Mouse (Mus musculus): ENCODE data around the gene Slc35b1. TPM values are rescaled to one million over a fixed set of nuclear protein-coding genes. Genes with fewer than 3 reads are reported as not detected.

Slc35b1 gene
- total and polyA plus RNA-seq, 2 experiments from 2014 or later, result 35.2 to 70.3 TPM

- TF ChIP-seq EP300 (IDR thresholded peaks at IDR 0.05; ENCODE audit: low read depth) (no peak), CTCF (IDR thresholded peaks at IDR 0.05; ENCODE audit: low read depth) (no peak)
- H3K9ac ChIP-seq (replicated peaks; ENCODE audit: low read depth, low read length), result no peak overlapping the region; the same call in 1 of the 2 replicates
- no peaks in the 10 kb centered on the region for H3K4me1 ChIP-seq (ENCODE audit: control insufficient read depth, insufficient read depth)
- peak overlapping the region; percentile 66 for H3K27ac ChIP-seq (ENCODE audit: low read depth)
- H3K4me3 ChIP-seq (ENCODE audit: low read depth, low read length), result no peak overlapping the region
- H3K9me3 ChIP-seq (replicated peaks; ENCODE audit: control insufficient read depth, low read length), result no peaks in the 10 kb centered on the region
- no peaks in the 10 kb centered on the region for H3K27me3 ChIP-seq (ENCODE audit: control insufficient read depth, insufficient read depth, low read length)
- peaks cover 47% of the 10 kb centered on the region for H3K36me3 ChIP-seq (replicated peaks; ENCODE audit: control insufficient read depth, insufficient read depth, low read length)
- WGBS, result 64% methylated on average over 5 of the region's 5 CpGs
- 0 out of 2 replicates have a peak, but pooled peaks have one; percentile 25 for ATAC-seq (ENCODE audit: insufficient read depth, low read depth)
- DNase-seq (ENCODE audit: low spot score), result no peak
- no peak overlapping the region for H3K4me2 ChIP-seq (ENCODE audit: low read depth, low read length)
These were observed 7.3 kb downstream of the Slc35b1 start for GRCm38 (mm10) chr11:95391743-95392142.

DNA sequence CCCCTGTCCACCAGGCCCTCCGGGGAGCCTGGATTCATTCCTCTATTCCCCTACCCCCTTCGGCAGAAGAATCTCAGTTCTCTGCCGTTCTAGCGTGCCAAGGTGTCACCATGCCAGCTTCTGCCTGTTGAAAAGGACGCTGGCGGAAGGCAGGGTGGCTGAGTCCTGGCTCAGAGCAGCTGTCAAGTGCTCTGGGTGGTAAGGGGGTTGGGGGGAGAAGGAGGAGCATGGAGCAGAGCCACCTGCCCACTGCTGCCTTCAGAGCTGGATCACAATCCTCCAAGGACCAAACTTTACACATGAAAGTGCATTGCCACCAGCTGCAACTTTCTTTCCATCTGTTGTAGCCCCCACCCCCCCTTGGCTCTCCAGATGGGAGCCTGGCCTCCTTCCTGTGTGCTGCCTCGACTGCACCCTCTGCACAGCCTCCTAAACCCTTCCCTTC lies 7.8 kb downstream of the Slc35b1 start:
- no peak for TF ChIP-seq EP300 (IDR thresholded peaks at IDR 0.05; ENCODE audit: low read depth)
- Histone ChIP-seq H3K9me3 (replicated peaks; ENCODE audit: control insufficient read depth, low read length) (no peaks in the 10 kb centered on the region), H3K36me3 (replicated peaks; ENCODE audit: control insufficient read depth, insufficient read depth, low read length) (peaks cover 42% of the 10 kb centered on the region), H3K4me3 (ENCODE audit: low read depth, low read length) (no peak overlapping the region), H3K9ac (replicated peaks; ENCODE audit: low read depth, low read length) (no peak overlapping the region; the same call in 1 of the 2 replicates), H3K4me1 (ENCODE audit: control insufficient read depth, insufficient read depth) (no peaks in the 10 kb centered on the region), H3K27ac (ENCODE audit: low read depth) (peak overlapping the region; percentile 66), H3K27me3 (ENCODE audit: control insufficient read depth, insufficient read depth, low read length) (no peaks in the 10 kb centered on the region), H3K4me2 (ENCODE audit: low read depth, low read length) (no peak overlapping the region)
- no peak for DNase-seq (ENCODE audit: low spot score)
- 26% methylated on average over 7 of the region's 7 CpGs for WGBS
- peak; percentile 72 for ATAC-seq (ENCODE audit: insufficient read depth, low read depth)

DNA sequence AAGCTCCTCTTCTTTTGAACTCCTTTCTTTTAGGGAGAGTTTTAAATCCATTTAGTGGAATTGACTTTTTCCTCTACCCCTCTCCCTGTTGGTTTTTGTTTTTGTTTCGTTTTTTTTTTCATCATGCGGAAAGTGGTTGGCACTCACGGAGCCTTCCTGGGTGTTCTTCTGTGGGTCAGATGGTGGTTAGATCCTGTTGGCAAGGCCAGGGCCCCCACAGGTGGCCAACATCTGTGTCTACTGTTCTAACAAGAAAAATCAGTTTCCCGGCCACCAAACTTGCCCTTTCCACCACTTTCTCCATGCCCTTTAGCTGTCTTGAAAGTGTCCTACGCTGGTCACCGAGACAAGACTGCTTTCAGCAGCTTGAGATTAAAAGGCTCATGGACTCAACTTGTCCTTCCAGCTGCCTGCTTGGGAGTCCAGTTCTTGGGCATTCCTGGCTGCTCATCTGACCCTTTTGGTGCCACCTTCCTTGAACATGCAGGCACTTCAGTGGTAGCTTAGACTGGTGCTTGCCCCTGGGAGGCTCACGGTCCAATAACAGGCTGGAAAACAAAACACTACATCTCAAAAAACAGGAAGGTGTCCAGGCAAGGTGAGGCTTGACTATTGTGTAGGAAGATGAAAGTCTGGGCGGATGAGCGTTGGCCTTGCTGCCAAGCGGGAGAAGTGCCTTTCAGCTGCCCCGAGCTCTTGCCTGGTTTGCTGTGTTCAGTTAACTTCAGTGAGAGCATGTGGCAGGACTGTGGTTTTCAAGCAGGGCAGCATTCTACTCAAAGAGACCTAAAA lies 8.4 kb downstream of the Slc35b1 start:
- DNase-seq (ENCODE audit: low spot score), result no peak
- Histone ChIP-seq H3K9ac (replicated peaks; ENCODE audit: low read depth, low read length) (no peak overlapping the region; the same call in 1 of the 2 replicates), H3K9me3 (replicated peaks; ENCODE audit: control insufficient read depth, low read length) (no peaks in the 10 kb centered on the region), H3K4me3 (ENCODE audit: low read depth, low read length) (no peak overlapping the region), H3K36me3 (replicated peaks; ENCODE audit: control insufficient read depth, insufficient read depth, low read length) (peaks cover 35% of the 10 kb centered on the region), H3K4me2 (ENCODE audit: low read depth, low read length) (no peak overlapping the region), H3K27ac (ENCODE audit: low read depth) (peak overlapping the region; percentile 66; the same call in 1 of the 2 replicates), H3K4me1 (ENCODE audit: control insufficient read depth, insufficient read depth) (no peaks in the 10 kb centered on the region), H3K27me3 (ENCODE audit: control insufficient read depth, insufficient read depth, low read length) (no peaks in the 10 kb centered on the region)
- TF ChIP-seq EP300 (IDR thresholded peaks at IDR 0.05; ENCODE audit: low read depth), result no peak
- TF ChIP-seq CTCF (IDR thresholded peaks at IDR 0.05; ENCODE audit: low read depth), result no peak
- no peak for ATAC-seq (ENCODE audit: insufficient read depth, low read depth)
- 73% methylated on average over 11 of the region's 11 CpGs for WGBS

GRCm38 (mm10) chr11:95393500-95393816 lies 9.0 kb downstream of the Slc35b1 start:
- no peak for TF ChIP-seq EP300 (IDR thresholded peaks at IDR 0.05; ENCODE audit: low read depth)
- no peak for TF ChIP-seq CTCF (IDR thresholded peaks at IDR 0.05; ENCODE audit: low read depth)
- Histone ChIP-seq H3K27ac (ENCODE audit: low read depth) (no peak overlapping the region), H3K4me3 (ENCODE audit: low read depth, low read length) (no peak overlapping the region), H3K4me1 (ENCODE audit: control insufficient read depth, insufficient read depth) (no peaks in the 10 kb centered on the region), H3K36me3 (replicated peaks; ENCODE audit: control insufficient read depth, insufficient read depth, low read length) (peaks cover 30% of the 10 kb centered on the region), H3K27me3 (ENCODE audit: control insufficient read depth, insufficient read depth, low read length) (no peaks in the 10 kb centered on the region), H3K4me2 (ENCODE audit: low read depth, low read length) (no peak overlapping the region), H3K9ac (replicated peaks; ENCODE audit: low read depth, low read length) (no peak overlapping the region), H3K9me3 (replicated peaks; ENCODE audit: control insufficient read depth, low read length) (no peaks in the 10 kb centered on the region)
- WGBS, result 45% methylated on average over 5 of the region's 5 CpGs
- DNase-seq (ENCODE audit: low spot score) (no peak), ATAC-seq (ENCODE audit: insufficient read depth, low read depth) (no peak)

DNA sequence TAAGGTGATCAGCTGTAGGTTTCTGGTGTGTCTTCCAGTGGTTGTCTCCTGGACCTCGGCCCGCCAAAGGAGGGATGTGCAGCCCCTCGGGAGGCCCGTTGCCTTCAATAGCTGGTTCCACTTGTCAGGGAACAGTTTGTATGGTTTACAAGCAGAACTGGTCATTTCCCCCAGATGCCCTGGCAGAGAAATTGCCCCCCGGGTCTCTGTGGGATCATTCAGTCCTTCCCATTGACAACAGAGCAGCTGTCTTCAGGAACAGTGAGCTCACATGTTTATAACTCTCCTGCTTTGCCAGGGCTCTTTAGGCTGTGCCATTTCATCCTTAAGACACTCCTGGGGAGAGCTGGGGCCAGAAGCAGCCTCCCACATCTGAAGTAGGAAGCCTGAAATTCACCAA lies 9.6 kb downstream of the Slc35b1 start:
- Histone ChIP-seq H3K36me3 (replicated peaks; ENCODE audit: control insufficient read depth, insufficient read depth, low read length) (peaks cover 23% of the 10 kb centered on the region), H3K4me2 (ENCODE audit: low read depth, low read length) (no peak overlapping the region), H3K27ac (ENCODE audit: low read depth) (no peak overlapping the region), H3K4me3 (ENCODE audit: low read depth, low read length) (no peak overlapping the region), H3K9me3 (replicated peaks; ENCODE audit: control insufficient read depth, low read length) (no peaks in the 10 kb centered on the region), H3K27me3 (ENCODE audit: control insufficient read depth, insufficient read depth, low read length) (no peaks in the 10 kb centered on the region), H3K9ac (replicated peaks; ENCODE audit: low read depth, low read length) (no peak overlapping the region), H3K4me1 (ENCODE audit: control insufficient read depth, insufficient read depth) (no peaks in the 10 kb centered on the region)
- WGBS, result 62% methylated on average over 5 of the region's 5 CpGs
- DNase-seq (ENCODE audit: low spot score) (no peak), ATAC-seq (ENCODE audit: insufficient read depth, low read depth) (no peak)
- TF ChIP-seq EP300 (IDR thresholded peaks at IDR 0.05; ENCODE audit: low read depth) (no peak), CTCF (IDR thresholded peaks at IDR 0.05; ENCODE audit: low read depth) (no peak)

DNA sequence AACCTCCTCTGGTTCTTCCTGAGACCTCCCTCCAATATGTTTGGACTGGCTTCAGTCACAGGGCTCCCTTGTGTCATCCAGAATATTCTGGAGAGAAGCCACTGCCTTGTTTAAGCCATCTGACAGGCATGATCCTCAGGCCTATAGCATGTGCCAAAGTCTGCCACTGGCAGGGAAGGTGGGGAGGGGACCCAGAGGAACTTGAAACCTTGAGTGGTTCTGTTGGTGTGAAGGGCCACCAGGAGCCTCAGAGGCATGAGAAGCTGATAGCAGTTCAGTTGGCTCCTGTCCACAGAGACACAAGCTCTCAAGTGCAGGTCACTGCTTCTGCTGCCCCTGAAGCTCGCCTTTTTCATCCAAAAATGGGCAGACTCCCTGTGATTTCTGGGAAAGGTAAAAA lies 12.1 kb downstream of the Slc35b1 start:
- WGBS, result 50% methylated on average over 1 of the region's 1 CpGs
- Histone ChIP-seq H3K9ac (replicated peaks; ENCODE audit: low read depth, low read length) (no peak overlapping the region), H3K27ac (ENCODE audit: low read depth) (no peak overlapping the region), H3K9me3 (replicated peaks; ENCODE audit: control insufficient read depth, low read length) (no peaks in the 10 kb centered on the region), H3K4me2 (ENCODE audit: low read depth, low read length) (no peak overlapping the region), H3K36me3 (replicated peaks; ENCODE audit: control insufficient read depth, insufficient read depth, low read length) (no peaks in the 10 kb centered on the region; the same call in 1 of the 2 replicates), H3K27me3 (ENCODE audit: control insufficient read depth, insufficient read depth, low read length) (no peaks in the 10 kb centered on the region), H3K4me1 (ENCODE audit: control insufficient read depth, insufficient read depth) (no peaks in the 10 kb centered on the region), H3K4me3 (ENCODE audit: low read depth, low read length) (no peak overlapping the region)
- TF ChIP-seq EP300 (IDR thresholded peaks at IDR 0.05; ENCODE audit: low read depth) (no peak), CTCF (IDR thresholded peaks at IDR 0.05; ENCODE audit: low read depth) (no peak)
- no peak for ATAC-seq (ENCODE audit: insufficient read depth, low read depth)
- no peak for DNase-seq (ENCODE audit: low spot score)
